Mouse (Mus musculus) urinary bladder, adult 18-20 months (tissue): ENCODE measurements at regions not wholly inside any gene's neighbourhood (a gene's known extent, or its start where the extent isn't known, plus 50 kb on each side); places are given as distances from the start of the nearest gene placed in this dataset.

Experiments used
- DNase-seq, 2 experiments: peaks; one replicate each; pipeline ENCODE4 v3.0.0; 2022; ENCODE audit warnings: low spot score in 2 of 2, mixed read lengths in 2 of 2

DNA sequence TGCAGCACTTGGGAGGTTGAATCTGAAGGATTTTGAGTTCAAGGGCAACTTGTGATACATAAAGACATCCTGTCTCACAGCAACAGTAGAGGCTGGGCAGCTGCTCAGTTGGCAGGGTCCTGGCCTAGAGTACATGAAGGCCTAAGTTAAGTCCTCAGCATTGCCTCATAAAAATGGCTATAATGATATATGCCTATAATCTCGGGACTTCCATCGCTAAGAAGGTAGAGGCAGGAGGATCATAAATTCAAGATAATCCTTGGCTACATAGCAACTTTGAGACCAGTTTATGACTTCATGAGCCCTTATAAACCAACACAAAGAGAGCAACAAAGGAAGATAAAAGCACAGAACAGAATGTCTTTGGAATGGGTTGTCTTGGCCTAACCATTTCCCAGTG is 570.0 kb upstream of the Auts2 start:
- DNase-seq: no peak

DNA sequence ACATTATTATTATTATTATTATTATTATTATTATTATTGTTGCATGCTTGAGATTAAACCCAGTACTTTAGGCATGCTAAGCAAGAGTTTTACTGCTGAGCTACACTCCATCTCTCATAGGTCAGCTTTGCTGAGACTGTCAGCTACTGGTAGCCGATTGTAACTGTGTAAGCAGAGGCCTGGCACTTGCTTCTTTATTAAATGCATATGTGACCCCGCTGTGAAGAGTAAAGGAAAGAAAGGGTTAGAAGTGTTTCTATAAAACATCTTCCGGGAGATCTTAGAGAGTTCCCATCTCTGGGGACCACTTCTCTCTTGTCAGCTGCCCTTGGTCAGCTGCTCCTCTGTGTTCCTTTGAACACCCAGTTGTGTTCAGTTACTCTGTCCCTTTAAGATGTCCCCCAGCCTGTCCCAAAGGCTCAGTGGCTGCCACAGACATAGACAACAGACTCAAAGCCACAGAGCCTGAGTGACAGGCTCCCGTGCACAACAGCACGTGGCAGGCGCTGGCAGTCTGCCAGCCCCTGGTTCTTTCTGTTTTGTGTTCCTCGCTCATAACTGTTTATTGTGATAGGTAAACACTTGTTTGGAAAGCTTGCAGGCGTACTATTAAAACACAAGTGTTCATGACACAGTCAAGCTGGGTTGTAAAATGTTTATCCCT is 563.7 kb upstream of the Auts2 start:
- peak in 1 of 2 experiments; percentile 1 for DNase-seq

- no peak for DNase-seq
These were observed 553.2 kb upstream of the Auts2 start for GRCm38 (mm10) chr5:133096340-133096739.

DNA sequence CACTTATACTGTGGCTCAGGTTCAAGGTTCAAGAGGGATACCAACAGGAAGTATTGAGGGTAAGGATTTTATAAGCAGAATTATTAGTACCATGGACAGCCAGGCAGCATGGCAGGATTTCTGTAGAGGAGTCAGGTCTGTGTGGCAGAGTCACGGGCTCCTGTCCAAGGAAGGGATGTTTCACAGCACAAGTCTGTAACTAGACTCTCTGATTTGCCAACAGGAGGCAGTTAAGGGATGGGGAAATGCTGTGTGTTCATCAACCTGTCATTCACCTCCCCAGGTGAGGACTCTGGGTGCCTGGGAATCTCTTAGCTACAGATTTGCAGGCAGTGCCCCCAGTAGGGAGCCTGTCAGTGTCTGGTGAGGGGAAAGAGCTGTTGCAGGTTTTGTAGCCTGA is 541.7 kb upstream of the Auts2 start:
- no peak for DNase-seq

- DNase-seq: no peak
These were observed 537.6 kb upstream of the Auts2 start for GRCm38 (mm10) chr5:133080751-133081150.

DNA sequence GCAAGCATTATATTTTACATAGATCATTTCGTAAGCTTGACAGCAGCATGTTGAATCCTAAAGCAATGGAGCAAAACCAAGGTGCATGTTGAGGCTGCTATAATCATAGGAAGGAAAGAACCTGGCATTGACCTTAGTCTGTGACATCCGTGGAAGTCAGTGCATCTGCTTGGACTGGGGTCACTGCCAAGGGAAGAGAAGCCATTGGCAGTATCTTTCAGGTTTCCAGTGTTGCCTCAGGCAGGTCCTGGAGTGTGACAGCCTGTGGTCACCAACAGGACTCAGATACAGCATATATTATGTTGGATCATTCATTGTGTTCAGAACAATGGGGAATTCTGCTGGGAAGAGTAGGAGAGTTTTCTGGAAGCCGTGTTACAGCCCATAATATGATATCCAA is 535.8 kb upstream of the Auts2 start:
- DNase-seq: no peak

GRCm38 (mm10) chr5:133078390-133078789 is 535.2 kb upstream of the Auts2 start:
- DNase-seq: no peak

GRCm38 (mm10) chr5:133073317-133073716 is 530.2 kb upstream of the Auts2 start:
- DNase-seq: no peak

DNA sequence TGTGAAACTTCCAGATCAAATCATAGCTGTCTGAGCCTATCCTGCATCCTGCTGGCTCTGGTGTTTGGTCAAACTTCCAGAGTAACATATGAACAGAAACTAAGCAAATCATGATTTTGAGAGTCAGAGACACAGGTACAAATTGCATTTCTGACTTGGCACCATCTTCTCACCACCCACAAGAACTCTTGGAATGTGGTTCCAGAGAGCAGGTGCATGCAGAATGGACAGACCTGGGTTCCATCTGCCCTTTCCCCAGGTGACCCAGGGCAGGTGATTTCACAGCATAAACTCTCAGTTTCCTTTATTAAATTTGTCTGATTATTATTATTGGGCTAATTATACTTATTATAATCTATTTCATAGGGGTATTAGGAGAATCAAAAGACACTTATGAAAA is 527.0 kb upstream of the Auts2 start:
- DNase-seq: no peak

DNA sequence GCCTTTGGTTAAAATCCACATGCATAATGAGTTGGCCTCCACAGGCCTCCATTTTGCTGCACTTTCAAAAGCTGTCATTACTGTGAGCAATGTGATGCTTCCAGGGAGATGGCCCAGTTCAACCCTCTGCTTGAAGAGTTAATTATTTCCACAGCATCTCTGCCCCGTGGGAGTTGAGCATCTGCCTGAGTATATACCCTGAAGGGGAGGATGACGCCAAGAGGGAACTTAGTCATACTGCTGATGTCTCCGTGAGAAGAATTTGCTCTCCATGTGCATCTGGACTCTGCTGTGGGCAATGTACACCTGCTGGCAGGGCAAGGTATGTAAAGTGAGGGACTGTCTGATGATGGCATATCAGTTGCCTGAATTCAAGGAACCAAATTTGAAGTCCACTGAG is 519.3 kb upstream of the Auts2 start:
- DNase-seq: no peak

- no peak for DNase-seq
These were observed 504.3 kb upstream of the Auts2 start for GRCm38 (mm10) chr5:133047456-133047855.

DNA sequence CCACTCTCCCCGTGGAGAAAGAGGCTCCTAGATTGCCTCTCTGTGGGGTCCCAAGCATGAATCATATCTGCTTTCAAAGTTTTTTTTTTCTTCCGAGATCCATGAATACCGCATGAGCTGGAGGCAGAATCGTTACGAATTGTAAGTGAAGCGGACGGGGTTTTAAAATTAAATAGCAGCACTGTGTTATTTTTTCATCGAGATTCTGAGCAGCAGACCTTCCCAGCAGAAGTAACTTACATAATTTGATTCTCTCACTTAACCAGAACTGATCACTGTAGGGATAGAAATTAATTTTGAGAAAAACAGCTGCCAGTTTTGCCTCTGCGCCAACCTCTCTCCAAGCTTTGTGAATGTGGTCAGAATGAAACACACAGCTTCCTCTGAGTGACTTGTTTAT is 502.5 kb upstream of the Auts2 start:
- DNase-seq: no peak

DNA sequence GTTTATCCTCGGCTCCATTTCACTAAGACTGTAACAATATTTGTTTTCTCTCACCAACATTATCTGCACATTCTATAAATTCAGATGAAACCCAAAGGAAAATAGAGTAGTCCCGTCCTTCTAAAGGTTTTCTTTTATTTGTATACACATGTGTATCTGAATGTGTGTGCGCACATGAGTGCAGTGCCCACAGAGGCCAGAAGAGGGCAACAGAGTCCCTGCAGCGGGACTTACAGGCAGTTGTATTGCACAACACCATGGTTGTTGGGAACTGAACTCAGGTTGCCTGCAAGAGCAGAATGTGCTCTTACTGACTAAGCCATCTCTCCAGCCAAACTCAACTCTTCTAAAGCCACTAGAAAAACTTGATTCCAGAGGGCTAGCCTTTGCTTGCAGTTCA is 484.4 kb upstream of the Auts2 start:
- no peak for DNase-seq

GRCm38 (mm10) chr5:133025121-133025520 is 482.0 kb upstream of the Auts2 start:
- DNase-seq: no peak

DNA sequence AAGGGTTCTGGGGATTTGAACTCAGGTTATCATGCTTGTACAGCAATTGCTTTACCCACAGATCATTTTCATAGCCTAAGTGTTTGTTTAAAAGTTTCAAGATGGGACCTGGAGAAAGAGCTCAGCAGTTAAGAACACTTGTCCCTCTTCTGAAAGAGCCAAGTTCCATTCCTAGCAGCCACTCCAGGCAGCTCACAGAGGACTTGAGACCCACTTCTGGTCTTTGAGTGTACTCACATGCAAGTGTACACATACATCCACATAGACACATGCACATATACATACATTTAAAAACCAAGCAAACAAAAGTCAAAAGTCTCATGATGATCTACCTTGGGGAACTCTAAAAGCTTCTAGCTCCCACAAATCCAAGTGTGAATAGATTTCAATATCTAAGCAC is 477.7 kb upstream of the Auts2 start:
- no peak for DNase-seq

- DNase-seq: no peak
These were observed 477.0 kb upstream of the Auts2 start for GRCm38 (mm10) chr5:133020116-133020515.

DNA sequence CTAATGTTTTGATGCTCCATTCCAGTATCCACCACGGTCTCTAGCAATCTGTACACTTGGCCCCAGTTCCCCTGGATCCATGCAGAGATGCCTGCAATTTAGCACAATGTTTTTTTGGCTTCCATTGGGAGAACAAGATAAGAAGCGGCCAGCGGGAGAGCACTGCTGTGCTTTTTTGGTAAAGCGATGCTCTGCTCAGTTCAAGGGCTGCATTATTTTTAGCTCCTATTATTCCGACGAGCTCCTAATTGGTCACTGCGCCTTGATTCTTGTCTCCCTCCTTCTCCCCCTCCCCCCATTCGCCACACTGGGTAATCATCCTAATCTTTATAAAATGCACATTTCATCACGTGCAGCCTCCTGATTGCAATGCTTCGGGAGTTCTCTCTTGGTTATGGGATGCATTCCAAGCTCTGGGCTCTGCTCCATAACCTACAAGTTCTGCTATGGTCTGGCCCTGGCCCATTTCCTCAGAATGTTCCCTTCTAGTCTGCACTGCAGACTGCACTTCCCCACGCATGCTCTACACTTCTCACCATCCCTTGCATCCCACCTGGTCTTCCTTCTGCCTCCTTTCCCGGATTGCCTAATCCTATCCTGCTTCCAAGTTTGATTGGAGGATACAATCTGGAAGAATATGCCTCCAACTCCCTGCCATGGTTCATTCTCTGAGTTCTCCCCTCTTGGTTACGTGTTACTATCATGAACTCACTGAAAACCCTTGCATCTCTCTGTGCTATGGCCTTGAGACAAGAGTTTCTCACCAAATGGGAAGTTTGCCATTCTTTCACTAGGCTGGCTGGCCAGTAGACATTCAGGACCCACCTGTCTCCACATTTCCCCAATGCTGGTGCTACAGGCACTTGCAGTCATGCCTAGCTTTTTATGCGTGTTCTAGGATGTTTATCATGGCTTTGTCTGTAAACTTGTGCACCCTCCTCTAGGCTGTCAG is 467.8 kb upstream of the Auts2 start:
- peak in 1 of 2 experiments; percentile 2 for DNase-seq

GRCm38 (mm10) chr5:132982866-132983265 is 439.7 kb upstream of the Auts2 start:
- no peak for DNase-seq

- DNase-seq: no peak
These were observed 435.9 kb upstream of the Auts2 start for GRCm38 (mm10) chr5:132979013-132979412.

DNA sequence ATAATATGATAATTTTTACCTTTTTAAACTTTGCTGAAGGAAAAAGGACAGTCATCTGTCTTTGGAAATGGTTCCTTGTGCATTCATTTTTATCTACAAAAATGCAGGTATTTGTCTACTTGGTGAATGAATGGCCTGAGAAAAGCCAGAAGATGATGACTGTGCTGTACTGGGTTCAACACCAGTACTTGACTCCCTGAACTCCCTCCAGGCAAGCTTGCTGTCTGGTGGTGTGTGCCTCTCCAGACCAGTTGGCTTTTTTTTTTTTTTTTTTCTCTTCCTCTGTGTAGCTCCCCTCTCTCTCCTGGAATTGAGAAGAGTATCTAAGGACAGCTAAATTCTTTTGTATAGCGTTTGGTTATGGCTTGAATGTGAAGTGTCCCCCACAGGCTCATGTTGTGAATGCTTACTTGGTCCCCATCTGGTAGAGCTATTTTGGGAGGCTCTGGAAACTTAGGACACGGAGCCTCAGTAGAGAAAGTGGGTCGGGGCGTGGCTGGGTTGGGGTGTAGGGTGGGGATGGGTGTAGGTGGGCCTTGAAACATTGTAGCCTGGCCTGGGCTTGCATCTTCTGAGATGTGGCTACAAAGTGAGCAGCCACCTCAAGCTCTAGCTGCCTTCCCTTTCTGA is 432.3 kb upstream of the Auts2 start:
- no peak for DNase-seq

DNA sequence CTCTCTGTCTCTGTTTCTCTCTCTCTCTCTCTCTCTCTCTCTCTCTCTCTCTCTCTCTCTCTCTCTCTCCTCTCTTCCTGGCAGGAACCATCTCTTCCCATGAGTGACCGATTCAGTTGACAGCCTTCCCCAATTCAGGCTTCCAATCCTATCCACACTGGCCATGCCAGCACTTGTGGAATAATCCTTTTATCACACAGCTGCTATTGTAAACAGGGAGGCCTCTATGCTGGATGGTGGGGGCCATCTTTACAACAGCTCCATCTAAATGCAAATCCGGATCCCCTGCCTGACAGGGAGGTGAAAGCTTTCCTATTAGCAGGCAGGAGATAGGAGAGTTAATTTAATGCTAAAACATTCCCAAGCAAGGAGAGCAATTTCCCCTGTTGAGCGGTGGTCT is 431.7 kb upstream of the Auts2 start:
- no peak for DNase-seq

- DNase-seq: no peak
These were observed 427.9 kb upstream of the Auts2 start for GRCm38 (mm10) chr5:132971046-132971445.

DNA sequence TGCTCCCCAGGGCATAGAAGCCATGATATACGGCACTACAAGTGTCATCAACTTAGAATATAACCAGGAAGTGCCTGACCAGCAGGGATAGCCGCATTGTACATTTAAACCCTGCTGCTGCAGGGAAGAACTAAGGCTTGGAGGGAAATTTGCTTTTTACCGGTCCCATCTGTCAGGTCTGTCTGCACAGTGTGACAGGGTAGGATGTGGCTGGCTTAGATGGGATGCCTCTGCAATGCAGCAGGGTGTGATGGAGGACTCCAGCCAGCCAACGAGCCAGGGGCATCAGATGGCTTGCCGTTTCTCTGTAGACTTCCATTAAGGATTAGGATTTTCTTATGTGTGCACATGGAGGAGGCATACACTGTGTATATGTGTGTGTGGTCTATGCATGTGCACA is 426.2 kb upstream of the Auts2 start:
- DNase-seq: no peak
